Mouse (Mus musculus) forebrain, embryonic 16.5 days (tissue): ENCODE measurements at regions not wholly inside any gene's neighbourhood (a gene's known extent, or its start where the extent isn't known, plus 50 kb on each side); places are given as distances from the start of the nearest gene placed in this dataset.

Source experiments
- ATAC-seq: fragments of 200-750 bp; cut with Nextera tagmentation; 2 replicates; pipeline ENCODE4 v1.8.0; 2017; ENCODE audit warnings: mild to moderate bottlenecking, moderate library complexity
- H3K27ac ChIP-seq: fragments of 300-500 bp; sonication (generic); 2 replicates; pipeline ENCODE4 v1.5.1; 2014; ENCODE audit warnings: low read length, control low read depth
- H3K27me3 ChIP-seq: fragments of 300-500 bp; sonication (generic); replicated peaks from 2 replicates; pipeline ENCODE4 v1.6.1; 2014; ENCODE audit warnings: low read length; ENCODE audit not compliant: control insufficient read depth, insufficient read depth
- H3K36me3 ChIP-seq: fragments of 300-500 bp; sonication (generic); 2 replicates; pipeline ENCODE4 v1.6.1; 2014; ENCODE audit not compliant: control insufficient read depth, insufficient read depth
- H3K4me1 ChIP-seq: fragments of 300-500 bp; sonication (generic); replicated peaks from 2 replicates; pipeline ENCODE4 v1.6.1; 2014; ENCODE audit warnings: low read length; ENCODE audit not compliant: control insufficient read depth, insufficient read depth
- H3K4me2 ChIP-seq: fragments of 300-500 bp; sonication (generic); 2 replicates; pipeline ENCODE4 v1.6.1; 2014; ENCODE audit warnings: mild to moderate bottlenecking, low read length, control low read depth
- H3K4me3 ChIP-seq: fragments of 300-500 bp; sonication (generic); replicated peaks from 2 replicates; pipeline ENCODE4 v1.5.1; 2014; ENCODE audit warnings: mild to moderate bottlenecking, low read length, control low read depth
- H3K9ac ChIP-seq: fragments of 300-500 bp; sonication (generic); replicated peaks from 2 replicates; pipeline ENCODE4 v1.6.1; 2014; ENCODE audit warnings: low read depth, low read length, control low read depth
- H3K9me3 ChIP-seq: fragments of 300-500 bp; sonication (generic); 2 replicates; pipeline ENCODE4 v1.6.1; 2016; ENCODE audit warnings: low read length; ENCODE audit not compliant: control insufficient read depth
- WGBS: fragments of 180-500 bp; shearing (Covaris S2); extraction: QIAGEN DNeasy Blood & Tissue Kit; methylation state at CpG from one replicate; pipeline ENCODE4 v1.1.7; 2014; 5-methylcytosine and 5-hydroxymethylcytosine counted together

- 25% methylated on average over 6 of the region's 6 CpGs for WGBS
- peak; percentile 86 for ATAC-seq
Observed at GRCm38 (mm10) chr7:124704163-124704824, 721.6 kb downstream of the Hs3st4 start.

GRCm38 (mm10) chr7:124707143-124707542, 724.5 kb downstream of the Hs3st4 start:
- 62% methylated on average over 3 of the region's 3 CpGs for WGBS

More at GRCm38 (mm10) chr7:124704163-124704824, 721.6 kb downstream of the Hs3st4 start:
- no peak overlapping the region for H3K4me2 ChIP-seq
- H3K9ac ChIP-seq: no peak overlapping the region
- H3K27me3 ChIP-seq: no peaks in the 10 kb centered on the region
- H3K36me3 ChIP-seq: no peaks in the 10 kb centered on the region
- no peak overlapping the region for H3K4me3 ChIP-seq
- H3K4me1 ChIP-seq: peaks cover 14% of the 10 kb centered on the region
- no peaks in the 10 kb centered on the region for H3K9me3 ChIP-seq
- peak overlapping the region; percentile 60; the same call in 1 of the 2 replicates for H3K27ac ChIP-seq

DNA sequence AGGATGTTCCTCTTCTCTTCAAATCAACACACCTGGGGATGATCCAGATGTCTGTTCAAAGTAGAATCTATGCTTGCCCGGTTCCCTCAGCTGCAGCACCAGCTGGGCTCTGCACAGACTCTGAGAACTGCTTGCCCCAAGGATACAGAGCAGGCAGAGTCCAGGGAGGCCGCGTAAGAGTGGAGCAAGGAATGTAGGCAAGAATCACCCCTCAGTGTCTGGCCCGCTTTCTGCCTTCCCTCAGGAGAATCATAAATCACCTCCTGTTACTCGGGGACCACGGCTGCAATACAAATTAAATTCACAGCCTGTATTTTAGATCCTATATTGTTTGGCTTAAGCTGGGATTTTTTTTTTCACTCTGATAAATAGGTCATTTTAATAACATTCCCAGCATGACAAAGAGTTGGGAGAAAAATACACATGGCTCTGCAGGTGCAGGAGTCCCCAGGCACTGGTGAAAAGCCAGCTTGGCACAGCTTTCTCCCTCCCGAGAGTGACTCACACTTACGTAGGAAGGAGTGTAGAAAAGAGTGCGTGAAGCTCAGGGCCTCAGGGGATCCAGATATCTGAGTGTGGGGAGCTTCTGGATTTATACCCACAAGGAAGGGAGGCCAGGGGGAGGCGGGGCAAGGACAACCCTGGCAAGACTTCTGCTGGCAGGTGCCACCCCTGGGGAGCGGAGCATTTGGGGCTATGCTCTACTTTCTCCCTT, 726.3 kb downstream of the Hs3st4 start:
- H3K27ac ChIP-seq: no peak overlapping the region
- no peaks in the 10 kb centered on the region for H3K36me3 ChIP-seq
- no peak overlapping the region for H3K4me3 ChIP-seq
- no peak overlapping the region for H3K4me2 ChIP-seq
- ATAC-seq: peak; percentile 75
- 0 out of 2 replicates have a peak overlapping the region, but pooled peaks have one; percentile 28 for H3K9ac ChIP-seq
- no peaks in the 10 kb centered on the region for H3K9me3 ChIP-seq
- 39% methylated on average over 11 of the region's 11 CpGs for WGBS
- H3K4me1 ChIP-seq: peaks cover 18% of the 10 kb centered on the region
- no peaks in the 10 kb centered on the region for H3K27me3 ChIP-seq

More at GRCm38 (mm10) chr7:124707143-124707542, 724.5 kb downstream of the Hs3st4 start:
- Histone ChIP-seq H3K4me2 (no peak overlapping the region), H3K27ac (no peak overlapping the region), H3K4me3 (no peak overlapping the region), H3K9me3 (no peaks in the 10 kb centered on the region), H3K27me3 (no peaks in the 10 kb centered on the region), H3K36me3 (no peaks in the 10 kb centered on the region), H3K4me1 (peaks cover 18% of the 10 kb centered on the region), H3K9ac (no peak overlapping the region)
- ATAC-seq: no peak

GRCm38 (mm10) chr7:124720927-124721326, 723.5 kb upstream of the Kdm8 start:
- no peak overlapping the region for H3K9ac ChIP-seq
- H3K27ac ChIP-seq: no peak overlapping the region
- H3K27me3 ChIP-seq: no peaks in the 10 kb centered on the region
- H3K4me1 ChIP-seq: no peaks in the 10 kb centered on the region
- no peak for ATAC-seq
- no peaks in the 10 kb centered on the region for H3K9me3 ChIP-seq
- H3K36me3 ChIP-seq: no peaks in the 10 kb centered on the region
- H3K4me2 ChIP-seq: no peak overlapping the region
- 40% methylated on average over 1 of the region's 1 CpGs for WGBS
- H3K4me3 ChIP-seq: no peak overlapping the region

- no peak for ATAC-seq
- no peak overlapping the region for H3K27ac ChIP-seq
- no peaks in the 10 kb centered on the region for H3K4me1 ChIP-seq
- H3K36me3 ChIP-seq: no peaks in the 10 kb centered on the region
- no peaks in the 10 kb centered on the region for H3K27me3 ChIP-seq
- WGBS: 4% methylated on average over 2 of the region's 2 CpGs
- H3K9me3 ChIP-seq: no peaks in the 10 kb centered on the region
- no peak overlapping the region for H3K4me2 ChIP-seq
- H3K9ac ChIP-seq: no peak overlapping the region
- H3K4me3 ChIP-seq: no peak overlapping the region
Observed at GRCm38 (mm10) chr7:124742086-124742485, 702.4 kb upstream of the Kdm8 start.

DNA sequence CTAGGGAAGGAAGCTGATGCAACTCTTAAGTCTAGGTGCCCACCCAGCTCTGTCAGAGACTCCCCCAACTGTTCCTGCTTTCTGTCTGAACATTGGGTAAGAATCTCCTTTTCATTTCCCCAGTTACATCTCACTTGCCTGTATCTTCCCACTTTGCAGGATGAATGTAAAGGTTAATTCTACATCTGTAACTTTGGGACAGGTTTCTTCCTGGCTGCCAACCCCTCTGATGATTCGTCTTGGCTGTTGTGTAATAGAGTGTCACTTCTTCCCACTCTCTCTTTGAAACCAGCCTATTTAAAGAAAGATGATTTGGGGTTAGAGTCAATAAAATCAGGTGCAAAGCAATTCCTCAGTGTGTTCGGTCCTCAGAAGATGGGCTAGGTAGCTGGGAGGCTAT, 698.2 kb upstream of the Kdm8 start:
- Histone ChIP-seq H3K4me1 (no peaks in the 10 kb centered on the region), H3K9me3 (no peaks in the 10 kb centered on the region), H3K27ac (no peak overlapping the region), H3K27me3 (no peaks in the 10 kb centered on the region), H3K4me2 (no peak overlapping the region), H3K36me3 (no peaks in the 10 kb centered on the region), H3K9ac (no peak overlapping the region), H3K4me3 (no peak overlapping the region)
- no peak for ATAC-seq
- 88% methylated on average over 2 of the region's 2 CpGs for WGBS

DNA sequence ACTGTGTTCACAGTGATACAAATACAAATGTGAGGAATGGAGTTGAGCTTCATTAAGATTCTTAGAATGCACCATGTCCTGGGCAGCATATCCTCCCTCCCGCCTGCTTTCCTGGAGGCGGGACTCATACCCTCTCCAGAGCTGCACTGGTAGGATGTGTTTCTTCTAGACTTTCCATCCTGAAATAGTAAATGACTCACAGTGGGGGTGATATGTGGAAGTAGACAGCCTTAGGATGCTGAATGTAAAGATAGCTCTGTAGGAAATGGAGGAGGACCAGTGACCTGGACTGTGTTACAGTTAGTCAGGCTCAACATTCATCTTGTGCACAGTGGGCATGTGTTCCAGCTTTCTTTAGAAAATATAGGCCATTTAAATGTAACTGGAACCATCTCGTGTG, 696.1 kb upstream of the Kdm8 start:
- Histone ChIP-seq H3K4me2 (no peak overlapping the region), H3K4me3 (no peak overlapping the region), H3K27me3 (no peaks in the 10 kb centered on the region), H3K27ac (no peak overlapping the region), H3K4me1 (no peaks in the 10 kb centered on the region), H3K36me3 (no peaks in the 10 kb centered on the region), H3K9me3 (no peaks in the 10 kb centered on the region), H3K9ac (no peak overlapping the region)
- 78% methylated on average over 3 of the region's 3 CpGs for WGBS
- no peak for ATAC-seq

GRCm38 (mm10) chr7:124759084-124759483, 685.4 kb upstream of the Kdm8 start:
- 94% methylated on average over 4 of the region's 4 CpGs for WGBS
- Histone ChIP-seq H3K4me3 (no peak overlapping the region), H3K9me3 (no peaks in the 10 kb centered on the region), H3K27me3 (no peaks in the 10 kb centered on the region), H3K4me2 (no peak overlapping the region), H3K36me3 (no peaks in the 10 kb centered on the region), H3K4me1 (no peaks in the 10 kb centered on the region), H3K27ac (no peak overlapping the region), H3K9ac (no peak overlapping the region)
- no peak for ATAC-seq

GRCm38 (mm10) chr7:124777822-124778221, 666.7 kb upstream of the Kdm8 start:
- Histone ChIP-seq H3K4me2 (no peak overlapping the region), H3K4me1 (0 out of 2 replicates have a peak, but pooled peaks cover 4% of the 10 kb centered on the region), H3K36me3 (no peaks in the 10 kb centered on the region), H3K9me3 (no peaks in the 10 kb centered on the region), H3K27me3 (no peaks in the 10 kb centered on the region), H3K4me3 (no peak overlapping the region), H3K9ac (no peak overlapping the region), H3K27ac (no peak overlapping the region)
- 52% methylated on average over 1 of the region's 1 CpGs for WGBS
- no peak for ATAC-seq
